Mouse (Mus musculus) heart, embryonic 10.5 days (tissue): ENCODE data around the gene Ndufb10. TPM values are rescaled to one million over a fixed set of nuclear protein-coding genes. Genes with fewer than 3 reads are reported as not detected.
"Not testable (repeated sequence)": the region's sequence is repeated elsewhere in the genome, so short reads cannot be mapped to it uniquely, and the experiment has no call there.

Experiments
- DNase-seq: peaks from one replicate; pipeline ENCODE4 v3.0.0-alpha.2; 2017; ENCODE audit warnings: low spot score
- H3K27ac ChIP-seq: fragments of 300-500 bp; sonication (generic); 2 replicates; pipeline ENCODE4 v1.5.1; 2016; ENCODE audit warnings: mild to moderate bottlenecking
- H3K27me3 ChIP-seq: fragments of 300-500 bp; sonication (generic); 2 replicates; pipeline ENCODE4 v1.6.1; 2016; ENCODE audit warnings: mild to moderate bottlenecking; ENCODE audit not compliant: poor library complexity, insufficient read depth, severe bottlenecking
- H3K36me3 ChIP-seq: fragments of 300-500 bp; sonication (generic); 2 replicates; pipeline ENCODE4 v1.6.1; 2016; ENCODE audit warnings: mild to moderate bottlenecking, moderate library complexity
- H3K4me1 ChIP-seq: fragments of 300-500 bp; sonication (generic); 2 replicates; pipeline ENCODE4 v1.6.1; 2016; ENCODE audit warnings: mild to moderate bottlenecking
- H3K4me3 ChIP-seq: fragments of 300-500 bp; sonication (generic); 2 replicates; pipeline ENCODE4 v1.5.1; 2016; ENCODE audit warnings: mild to moderate bottlenecking, moderate library complexity
- H3K9me3 ChIP-seq: fragments of 300-500 bp; sonication (generic); 2 replicates; pipeline ENCODE4 v1.6.1; 2016; ENCODE audit warnings: mild to moderate bottlenecking, moderate library complexity
- WGBS: fragments of 180-500 bp; shearing (Covaris S2); methylation state at CpG from one replicate; pipeline ENCODE4 v1.1.7; 2016; 5-methylcytosine and 5-hydroxymethylcytosine counted together
- polyA plus RNA-seq: library from polyadenylated mRNA; unstranded; fragments of >200 nt; fragmentation: Nextera tagmentation; extraction: Ambion mirVana; gene quantifications from 2 replicates; pipeline ENCODE4 v1.2.1, GENCODE M21; 2016

Gene Ndufb10
- polyA plus RNA-seq, 1 experiment from 2014 or later: 342 TPM

DNA sequence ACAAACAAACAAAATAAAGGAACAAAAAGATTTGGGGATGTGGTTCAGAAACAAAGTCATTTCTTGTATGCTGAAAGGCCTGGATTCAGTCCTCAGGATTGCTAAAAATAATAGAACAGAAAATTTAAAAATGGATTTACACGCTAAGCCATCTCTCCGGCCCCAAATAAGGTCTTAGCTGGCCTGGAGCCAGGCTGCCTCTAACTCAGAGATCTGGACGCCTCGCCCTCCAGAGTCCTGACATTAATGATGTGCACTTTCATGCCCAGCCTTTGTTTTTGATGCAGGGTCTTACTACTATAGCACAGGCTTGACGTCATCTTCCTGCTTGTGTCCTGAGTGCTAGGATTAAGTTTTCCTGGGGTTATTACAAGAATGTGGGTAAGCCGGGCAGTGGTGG, 4.8 kb upstream of the Ndufb10 start:
- Histone ChIP-seq H3K36me3 (no peaks in the 10 kb centered on the region), H3K27me3 (no peaks in the 10 kb centered on the region; the same call in 1 of the 2 replicates), H3K4me1 (peaks cover 18% of the 10 kb centered on the region), H3K9me3 (no peaks in the 10 kb centered on the region), H3K27ac (no peak overlapping the region), H3K4me3 (no peak overlapping the region)
- no peak for DNase-seq
- WGBS: 79% methylated on average over 6 of the region's 6 CpGs

GRCm38 (mm10) chr17:24728184-24728583, 3.9 kb upstream of the Ndufb10 start:
- H3K27me3 ChIP-seq: no peaks in the 10 kb centered on the region; the same call in 1 of the 2 replicates
- H3K27ac ChIP-seq: no peak overlapping the region
- peaks cover 18% of the 10 kb centered on the region for H3K4me1 ChIP-seq
- no peaks in the 10 kb centered on the region for H3K9me3 ChIP-seq
- 76% methylated on average over 17 of the region's 17 CpGs for WGBS
- H3K36me3 ChIP-seq: no peaks in the 10 kb centered on the region
- DNase-seq: no peak
- H3K4me3 ChIP-seq: no peak overlapping the region

GRCm38 (mm10) chr17:24727618-24728017, 3.3 kb upstream of the Ndufb10 start, which contains the start of gene Rpl3l:
Rpl3l (plus strand) TSS chr17:24727820.
- Histone ChIP-seq H3K4me1 (peaks cover 19% of the 10 kb centered on the region), H3K9me3 (no peaks in the 10 kb centered on the region), H3K27ac (no peak within 1 kb of the TSS), H3K27me3 (no peaks in the 10 kb centered on the region; the same call in 1 of the 2 replicates), H3K36me3 (peaks cover under 1% of the 10 kb centered on the region; the same call in 1 of the 2 replicates), H3K4me3 (no peak within 1 kb of the TSS)
- no peak for DNase-seq
- WGBS: 73% methylated on average over 2 of the region's 2 CpGs

- 60% methylated on average over 3 of the region's 3 CpGs for WGBS
- Histone ChIP-seq H3K4me1 (peaks cover 25% of the 10 kb centered on the region), H3K4me3 (no peak overlapping the region), H3K27me3 (no peaks in the 10 kb centered on the region; the same call in 1 of the 2 replicates), H3K9me3 (no peaks in the 10 kb centered on the region), H3K27ac (no peak overlapping the region), H3K36me3 (peaks cover 15% of the 10 kb centered on the region)
- DNase-seq: no peak
These were observed 1.5 kb upstream of the Ndufb10 start for GRCm38 (mm10) chr17:24725637-24726390.

GRCm38 (mm10) chr17:24723881-24724180, 447 bp downstream of the Ndufb10 start:
- DNase-seq: no peak
- Histone ChIP-seq H3K4me1 (peaks cover 28% of the 10 kb centered on the region), H3K4me3 (peak overlapping the region; percentile 78), H3K9me3 (no peaks in the 10 kb centered on the region), H3K27ac (peak overlapping the region; percentile 87), H3K27me3 (no peaks in the 10 kb centered on the region; the same call in 1 of the 2 replicates), H3K36me3 (peaks cover 18% of the 10 kb centered on the region)
- under 1% methylated on average over 15 of the region's 15 CpGs for WGBS

DNA sequence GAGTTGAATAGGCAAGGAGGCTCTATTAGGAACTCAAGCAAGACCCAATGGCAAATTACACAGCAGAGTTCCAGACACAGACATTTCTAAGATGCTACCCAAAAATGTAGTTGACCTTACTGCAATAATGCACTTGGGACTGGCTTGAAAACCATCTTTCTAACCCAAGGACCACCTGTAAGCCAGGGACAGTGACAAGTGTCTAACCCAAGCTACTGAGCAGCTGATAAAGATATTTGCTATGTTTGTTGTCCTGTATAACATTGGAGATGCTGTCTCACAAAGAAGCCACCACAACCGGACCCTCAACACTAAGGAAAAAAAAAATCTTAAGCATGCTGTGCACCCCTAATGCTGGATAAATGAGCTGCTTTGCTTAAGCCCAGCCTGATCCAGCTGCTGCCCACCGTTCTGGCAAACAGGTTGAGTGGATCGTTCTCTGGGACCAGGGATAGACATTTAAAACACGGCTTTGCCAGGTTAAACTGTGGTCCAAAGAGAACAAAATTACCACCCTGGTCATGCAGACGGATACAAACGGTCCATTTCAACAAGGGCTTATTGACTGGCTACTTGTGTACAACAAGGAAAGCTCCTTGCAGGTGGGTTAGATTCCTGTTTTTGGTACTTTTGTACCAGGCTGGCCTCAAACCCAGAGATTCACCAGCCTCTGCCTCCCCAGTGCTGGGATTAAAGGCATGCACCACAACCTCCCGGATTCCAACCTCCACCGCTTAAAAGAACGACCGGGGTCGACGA, 977 bp downstream of the Ndufb10 start:
- 3% methylated on average over 12 of the region's 12 CpGs for WGBS

DNA sequence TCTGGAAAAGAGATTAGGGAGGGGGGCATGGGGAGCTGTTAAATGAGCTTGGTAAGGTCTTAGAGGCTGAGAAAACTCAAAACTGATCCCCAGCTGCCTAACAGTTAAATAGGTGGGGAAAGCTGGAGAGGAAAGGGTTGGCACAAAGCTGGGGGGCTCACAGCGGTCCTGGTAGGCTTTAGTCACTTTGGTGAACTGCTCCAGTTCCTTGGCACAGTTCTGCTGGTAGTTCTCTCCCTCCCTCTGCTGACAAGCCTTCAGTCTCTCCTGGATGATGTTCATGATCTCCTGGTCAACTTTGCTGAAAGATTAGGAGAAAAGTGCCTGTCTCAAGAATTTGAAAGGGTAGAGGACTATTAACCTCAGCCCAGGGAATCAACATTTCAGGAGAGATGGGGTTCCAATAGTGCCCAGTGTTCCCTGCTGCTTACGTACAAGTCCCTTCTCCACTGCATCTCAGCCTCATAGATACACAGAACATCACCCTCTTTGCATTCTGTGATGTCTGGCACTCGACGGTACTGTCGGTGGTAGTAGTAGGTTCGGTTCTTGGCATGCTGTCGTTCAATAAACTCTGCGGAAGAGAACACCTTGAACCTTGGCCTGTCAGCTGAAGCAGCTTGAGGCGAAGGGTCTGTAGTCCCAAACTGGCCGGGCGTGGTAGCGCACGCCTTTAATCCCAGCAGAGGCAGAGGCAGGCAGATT, 1.9 kb downstream of the Ndufb10 start:
- peaks cover 30% of the 10 kb centered on the region for H3K36me3 ChIP-seq
- peak overlapping the region; percentile 78 for H3K4me3 ChIP-seq
- H3K27me3 ChIP-seq: no peaks in the 10 kb centered on the region
- H3K27ac ChIP-seq: no peak overlapping the region
- WGBS: 33% methylated on average over 13 of the region's 13 CpGs
- DNase-seq: no peak
- H3K4me1 ChIP-seq: peaks cover 24% of the 10 kb centered on the region
- H3K9me3 ChIP-seq: no peaks in the 10 kb centered on the region

More for the DNA sequence above, 977 bp downstream of the Ndufb10 start:
- H3K36me3 ChIP-seq: peaks cover 22% of the 10 kb centered on the region
- H3K4me3 ChIP-seq: peak overlapping the region; percentile 78
- no peaks in the 10 kb centered on the region for H3K9me3 ChIP-seq
- H3K27me3 ChIP-seq: no peaks in the 10 kb centered on the region; the same call in 1 of the 2 replicates
- H3K4me1 ChIP-seq: peaks cover 27% of the 10 kb centered on the region
- DNase-seq: no peak
- H3K27ac ChIP-seq: peak overlapping the region; percentile 87

- H3K4me3 ChIP-seq: peak overlapping the region; percentile 78
- peaks cover 37% of the 10 kb centered on the region for H3K36me3 ChIP-seq
- H3K9me3 ChIP-seq, H3K27me3 ChIP-seq, DNase-seq: not testable (repeated sequence)
- 33% methylated on average over 7 of the region's 7 CpGs for WGBS
- peak overlapping the region; percentile 25; the same call in 1 of the 2 replicates for H3K27ac ChIP-seq
- peaks cover 24% of the 10 kb centered on the region for H3K4me1 ChIP-seq
These were observed 2.8 kb downstream of the Ndufb10 start for GRCm38 (mm10) chr17:24721383-24721955.

GRCm38 (mm10) chr17:24720616-24721015, 3.7 kb downstream of the Ndufb10 start:
- under 1% methylated on average over 11 of the region's 11 CpGs for WGBS
- H3K4me3 ChIP-seq: peak overlapping the region; percentile 78
- H3K36me3 ChIP-seq: peaks cover 45% of the 10 kb centered on the region
- H3K27ac ChIP-seq: peak overlapping the region; percentile 95
- H3K9me3 ChIP-seq, H3K27me3 ChIP-seq, DNase-seq: not testable (repeated sequence)
- peaks cover 27% of the 10 kb centered on the region for H3K4me1 ChIP-seq

DNA sequence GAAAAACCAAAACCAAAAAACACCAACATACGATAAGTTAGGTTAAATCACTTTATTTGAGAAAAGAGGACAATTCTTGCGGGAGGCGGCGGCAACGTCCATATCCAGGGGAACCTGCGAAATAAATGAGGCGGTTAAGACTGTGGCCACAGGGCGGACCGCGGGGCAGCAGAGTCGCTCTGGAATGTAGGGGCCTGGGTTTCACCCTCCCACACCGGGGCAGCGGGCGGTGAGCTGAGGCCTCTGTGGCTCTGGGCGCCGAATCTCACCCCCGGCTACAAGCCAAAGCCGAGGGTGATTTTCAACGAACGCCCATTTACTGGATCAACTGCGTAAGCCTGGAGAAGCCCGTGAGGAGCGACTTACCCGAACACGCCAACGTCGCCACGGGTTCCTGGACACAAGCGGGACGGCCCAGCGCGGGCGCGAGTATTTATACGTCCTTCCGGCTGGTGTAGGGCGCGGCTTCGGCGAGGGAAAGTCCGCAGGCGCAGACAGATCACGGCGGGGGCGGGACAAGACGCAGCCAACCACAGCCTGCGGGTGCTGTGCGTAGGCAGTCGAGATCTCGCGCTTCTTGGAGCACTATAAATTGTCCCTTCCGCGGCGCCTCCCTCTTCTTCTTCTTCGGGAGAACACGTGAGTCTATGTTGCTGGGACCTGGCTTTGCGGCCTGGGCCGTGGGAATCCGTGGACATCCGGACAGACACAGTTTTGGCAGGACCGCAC, 4.6 kb downstream of the Ndufb10 start:
- peaks cover 47% of the 10 kb centered on the region for H3K36me3 ChIP-seq
- H3K27me3 ChIP-seq: no peaks in the 10 kb centered on the region
- H3K4me3 ChIP-seq: peak overlapping the region; percentile 78
- no peaks in the 10 kb centered on the region for H3K9me3 ChIP-seq
- under 1% methylated on average over 60 of the region's 61 CpGs for WGBS
- peak; percentile 99 for DNase-seq
- peak overlapping the region; percentile 95 for H3K27ac ChIP-seq
- peaks cover 27% of the 10 kb centered on the region for H3K4me1 ChIP-seq

- H3K36me3 ChIP-seq: peaks cover 47% of the 10 kb centered on the region
- H3K9me3 ChIP-seq, DNase-seq, H3K27me3 ChIP-seq: not testable (repeated sequence)
- peaks cover 27% of the 10 kb centered on the region for H3K4me1 ChIP-seq
- peak overlapping the region; percentile 78 for H3K4me3 ChIP-seq
- WGBS: 56% methylated on average over 5 of the region's 5 CpGs
- H3K27ac ChIP-seq: peak overlapping the region; percentile 95
These were observed 5.3 kb downstream of the Ndufb10 start for GRCm38 (mm10) chr17:24718938-24719337.

GRCm38 (mm10) chr17:24717943-24718342, 6.3 kb downstream of the Ndufb10 start, which contains the start of the genes Rnf151 and Rps2:
Rnf151 (minus strand) TSS chr17:24718063.
Rps2 (plus strand) TSS chr17:24718116.
- H3K27me3 ChIP-seq: no peaks in the 10 kb centered on the region
- H3K27ac ChIP-seq: no peak within 1 kb of the TSS
- H3K9me3 ChIP-seq: no peaks in the 10 kb centered on the region
- peak within 1 kb of the TSS; percentile 78 for H3K4me3 ChIP-seq
- peaks cover 23% of the 10 kb centered on the region for H3K4me1 ChIP-seq
- 80% methylated on average over 4 of the region's 4 CpGs for WGBS
- DNase-seq: no peak
- H3K36me3 ChIP-seq: peaks cover 47% of the 10 kb centered on the region
